Comparison of ENCODE assay signal across 7 mouse cellular contexts in genomic region chr8:70763354-70763753, GRCm38 (mm10). TPM values are rescaled to one million over a fixed set of nuclear protein-coding genes. Genes with fewer than 3 reads are reported as not detected.
DNase-seq lines count a peak whose midpoint lies in the region; ATAC-seq lines count a peak whose summit lies in the region.

No protein-coding gene starts in this region.

- peak overlapping the region; percentile 91 for H3K27ac ChIP-seq in liver, embryonic 12.5 days
- peak overlapping the region; percentile 56; the same call in 1 of the 2 replicates for H3K27ac ChIP-seq in stomach, embryonic 14.5 days (ENCODE audit: low read length)

- no peaks in the 10 kb centered on the region for H3K9me3 ChIP-seq in liver, embryonic 12.5 days (replicated peaks)
- H3K9me3 ChIP-seq in stomach, embryonic 14.5 days (ENCODE audit: control insufficient read depth, low read depth, low read length): no peaks in the 10 kb centered on the region

- intact Hi-C loops in left cerebral cortex, postnatal 4 days (cut with DNase I): no loop called here
- intact Hi-C loops in left cerebral cortex, postnatal 25 days (cut with DNase I): loop anchor here (2.0 kb wide), 1 partner anchor 77 kb away; no protein-coding TSS in a partner anchor

- ATAC-seq in liver, embryonic 12.5 days: no peak
- ATAC-seq in stomach, embryonic 14.5 days (ENCODE audit: insufficient number of reproducible peaks, insufficient read depth, low FRiP score, low read depth): no peak

- peak overlapping the region; percentile 93 for H3K4me2 ChIP-seq in liver, embryonic 12.5 days
- H3K4me2 ChIP-seq in stomach, embryonic 14.5 days (replicated peaks; ENCODE audit: low read depth, low read length): no peak overlapping the region

- H3K36me3 ChIP-seq in liver, embryonic 12.5 days: peaks cover 21% of the 10 kb centered on the region
- H3K36me3 ChIP-seq in stomach, embryonic 14.5 days (ENCODE audit: control insufficient read depth, insufficient read depth, low read length): peaks cover 9% of the 10 kb centered on the region

- WGBS in liver, embryonic 12.5 days (ENCODE audit: insufficient replicate concordance): 3% methylated on average over 3 of the region's 3 CpGs
- WGBS in stomach, embryonic 14.5 days: 9% methylated on average over 3 of the region's 3 CpGs

- 0 out of 2 replicates have a peak overlapping the region, but pooled peaks have one; percentile 76 for H3K9ac ChIP-seq in liver, embryonic 12.5 days
- H3K9ac ChIP-seq in stomach, embryonic 14.5 days (replicated peaks; ENCODE audit: low read depth, low read length): no peak overlapping the region

- H3K4me3 ChIP-seq in liver, embryonic 12.5 days: peak overlapping the region; percentile 63; the same call in 1 of the 2 replicates
- no peak overlapping the region for H3K4me3 ChIP-seq in stomach, embryonic 14.5 days (ENCODE audit: low read depth, low read length)

- 0 out of 2 replicates have a peak, but pooled peaks cover 4% of the 10 kb centered on the region for H3K27me3 ChIP-seq in liver, embryonic 12.5 days (replicated peaks)
- no peaks in the 10 kb centered on the region for H3K27me3 ChIP-seq in stomach, embryonic 14.5 days (ENCODE audit: control insufficient read depth, insufficient read depth, low read length)

- H3K4me1 ChIP-seq in liver, embryonic 12.5 days: peaks cover 96% of the 10 kb centered on the region
- peaks cover 23% of the 10 kb centered on the region; the same call in 1 of the 2 replicates for H3K4me1 ChIP-seq in stomach, embryonic 14.5 days (ENCODE audit: control insufficient read depth, insufficient read depth, low read length)

- DNase-seq in left cerebral cortex, postnatal 4 days: peak; percentile 69
- DNase-seq in left cerebral cortex, postnatal 25 days (ENCODE audit: low spot score in 2 of 2): no peak
- peak; percentile 50 for DNase-seq in T-cell, adult 2 months (ENCODE audit: low spot score)
- peak; percentile 82 to 88 for DNase-seq in cerebellum, postnatal 14 days
- DNase-seq in yolk sac, embryonic 10.5 days (ENCODE audit: low spot score): no peak

RNA-seq across cellular contexts. Expression of gene Mpv17l2, which starts 2.6 kb away (rescaled TPM):
- total RNA-seq in left cerebral cortex, postnatal 4 days (2021): 10 to 100 TPM; 31.7 to 32.6 TPM
- 10 to 100 TPM; 34.5 to 43.2 TPM for total RNA-seq in left cerebral cortex, postnatal 25 days (2021)
- 52.2 and 52.7 TPM in 2 replicates for polyA plus RNA-seq in liver, embryonic 12.5 days (2016; fragmentation: Nextera tagmentation; extraction: Ambion mirVana)
- 42.8 and 43.1 TPM in 2 replicates for polyA plus RNA-seq in stomach, embryonic 14.5 days (2014; fragmentation: Nextera tagmentation; extraction: Ambion mirVana)

RNA-seq across cellular contexts. Expression of gene Rab3a, which starts 8.9 kb away (rescaled TPM):
- total RNA-seq in left cerebral cortex, postnatal 4 days (2021): 100 to 1,000 TPM; 414 to 476 TPM
- total RNA-seq in left cerebral cortex, postnatal 25 days (2021): 100 to 1,000 TPM; 830 to 904 TPM
- polyA plus RNA-seq in liver, embryonic 12.5 days (2016; fragmentation: Nextera tagmentation; extraction: Ambion mirVana): 3.3 and 3.9 TPM in 2 replicates
- polyA plus RNA-seq in stomach, embryonic 14.5 days (2014; fragmentation: Nextera tagmentation; extraction: Ambion mirVana): 27.0 and 28.7 TPM in 2 replicates

RNA-seq across cellular contexts. Expression of gene Pik3r2, which starts 13.2 kb away (rescaled TPM):
- total RNA-seq in left cerebral cortex, postnatal 4 days (2021): 100 to 1,000 TPM; 187 to 198 TPM
- total RNA-seq in left cerebral cortex, postnatal 25 days (2021): 100 to 1,000 TPM; 150 to 152 TPM
- polyA plus RNA-seq in liver, embryonic 12.5 days (2016; fragmentation: Nextera tagmentation; extraction: Ambion mirVana): 23.3 and 27.3 TPM in 2 replicates
- polyA plus RNA-seq in stomach, embryonic 14.5 days (2014; fragmentation: Nextera tagmentation; extraction: Ambion mirVana): 44.5 and 45.1 TPM in 2 replicates

RNA-seq across cellular contexts. Expression of gene Pde4c, which starts 39.8 kb away (rescaled TPM):
- under 1 TPM; 0.56 to 0.66 TPM for total RNA-seq in left cerebral cortex, postnatal 4 days (2021)
- total RNA-seq in left cerebral cortex, postnatal 25 days (2021): 1 to 10 TPM; 1.6 to 1.7 TPM
- 0.56 and 0.71 TPM in 2 replicates for polyA plus RNA-seq in liver, embryonic 12.5 days (2016; fragmentation: Nextera tagmentation; extraction: Ambion mirVana)
- 0.29 and 0.32 TPM in 2 replicates for polyA plus RNA-seq in stomach, embryonic 14.5 days (2014; fragmentation: Nextera tagmentation; extraction: Ambion mirVana)

RNA-seq across cellular contexts. Expression of gene Mast3, which starts 41.5 kb away (rescaled TPM):
- total RNA-seq in left cerebral cortex, postnatal 4 days (2021): 10 to 100 TPM; 78.2 to 86.3 TPM
- total RNA-seq in left cerebral cortex, postnatal 25 days (2021): 100 to 1,000 TPM; 298 to 350 TPM
- 9.8 and 10.4 TPM in 2 replicates for polyA plus RNA-seq in liver, embryonic 12.5 days (2016; fragmentation: Nextera tagmentation; extraction: Ambion mirVana)
- 10.7 and 13.2 TPM in 2 replicates for polyA plus RNA-seq in stomach, embryonic 14.5 days (2014; fragmentation: Nextera tagmentation; extraction: Ambion mirVana)

Comparison
In these comparisons a context has a peak if more than half of its experiments do, and no peak if none do; other contexts are left out.
1. DNase-seq: peak in left cerebral cortex, postnatal 4 days (single experiment), T-cell, adult 2 months (single experiment) and cerebellum, postnatal 14 days (2 of 2); none in left cerebral cortex, postnatal 25 days (0 of 2) and yolk sac, embryonic 10.5 days (single experiment).